Mouse (Mus musculus) midbrain, embryonic 12.5 days (tissue): ENCODE measurements around the gene Hivep2. TPM values are rescaled to one million over a fixed set of nuclear protein-coding genes. Genes with fewer than 3 reads are reported as not detected.

Experiments used
- ATAC-seq: fragments of 200-750 bp; cut with Nextera tagmentation; 2 replicates; pipeline ENCODE4 v1.8.0; 2017; ENCODE audit warnings: low read depth, moderate TSS enrichment, moderate library complexity; ENCODE audit not compliant: low FRiP score
- H3K27ac ChIP-seq: fragments of 300-500 bp; sonication (generic); replicated peaks from 2 replicates; pipeline ENCODE4 v1.5.1; 2016; ENCODE audit warnings: mild to moderate bottlenecking
- H3K27me3 ChIP-seq: fragments of 300-500 bp; sonication (generic); 2 replicates; pipeline ENCODE4 v1.6.1; 2016; ENCODE audit warnings: mild to moderate bottlenecking
- H3K36me3 ChIP-seq: fragments of 300-500 bp; sonication (generic); 2 replicates; pipeline ENCODE4 v1.6.1; 2016
- H3K4me1 ChIP-seq: fragments of 300-500 bp; sonication (generic); 2 replicates; pipeline ENCODE4 v1.6.1; 2016
- H3K4me2 ChIP-seq: fragments of 300-500 bp; sonication (generic); replicated peaks from 2 replicates; pipeline ENCODE4 v1.6.1; 2016; ENCODE audit warnings: mild to moderate bottlenecking, moderate library complexity
- H3K4me3 ChIP-seq: fragments of 300-500 bp; sonication (generic); 2 replicates; pipeline ENCODE4 v1.5.1; 2016; ENCODE audit warnings: mild to moderate bottlenecking
- H3K9ac ChIP-seq: fragments of 300-500 bp; sonication (generic); replicated peaks from 2 replicates; pipeline ENCODE4 v1.6.1; 2016; ENCODE audit warnings: mild to moderate bottlenecking, moderate library complexity
- H3K9me3 ChIP-seq: fragments of 300-500 bp; sonication (generic); 2 replicates; pipeline ENCODE4 v1.6.1; 2016; ENCODE audit warnings: mild to moderate bottlenecking
- WGBS: fragments of 180-500 bp; shearing (Covaris S2); methylation state at CpG from one replicate; pipeline ENCODE4 v1.1.7; 2016; 5-methylcytosine and 5-hydroxymethylcytosine counted together
- polyA plus RNA-seq: library from polyadenylated mRNA; unstranded; fragments of >200 nt; fragmentation: Nextera tagmentation; extraction: Ambion mirVana; gene quantifications from 2 replicates; pipeline ENCODE4 v1.2.1, GENCODE M21; 2016

The Hivep2 gene
- polyA plus RNA-seq, 1 experiment from 2014 or later = 6.5 TPM

DNA sequence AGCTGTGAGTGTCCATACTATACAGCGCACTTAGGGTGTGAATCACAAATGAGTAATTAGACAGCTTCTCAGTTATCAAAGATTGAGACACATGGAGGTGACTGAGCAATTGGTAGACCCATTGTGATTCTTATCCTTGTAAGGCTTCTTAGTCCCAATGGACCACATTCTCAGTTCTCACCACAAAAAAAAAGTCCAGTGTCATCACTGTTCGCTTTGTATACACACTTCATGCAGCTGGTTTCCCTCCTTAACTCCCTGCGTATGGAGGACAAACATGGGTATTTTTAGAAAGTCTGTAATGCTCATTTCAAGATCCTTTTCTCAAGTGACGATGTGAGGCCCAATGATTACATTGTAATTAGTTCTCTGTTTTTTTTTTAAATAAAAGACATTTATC lies 226.3 kb downstream of the Hivep2 start:
- no peak overlapping the region for H3K9ac ChIP-seq
- no peaks in the 10 kb centered on the region for H3K27me3 ChIP-seq
- no peak overlapping the region for H3K27ac ChIP-seq
- no peaks in the 10 kb centered on the region for H3K36me3 ChIP-seq
- 89% methylated on average over 4 of the region's 4 CpGs for WGBS
- no peak for ATAC-seq
- no peaks in the 10 kb centered on the region for H3K9me3 ChIP-seq
- H3K4me3 ChIP-seq = no peak overlapping the region
- peaks cover 11% of the 10 kb centered on the region; the same call in 1 of the 2 replicates for H3K4me1 ChIP-seq
- H3K4me2 ChIP-seq = no peak overlapping the region

- no peaks in the 10 kb centered on the region for H3K27me3 ChIP-seq
- no peak for ATAC-seq
- 46% methylated on average over 4 of the region's 4 CpGs for WGBS
These were observed 227.8 kb downstream of the Hivep2 start for GRCm38 (mm10) chr10:14193702-14194101.

DNA sequence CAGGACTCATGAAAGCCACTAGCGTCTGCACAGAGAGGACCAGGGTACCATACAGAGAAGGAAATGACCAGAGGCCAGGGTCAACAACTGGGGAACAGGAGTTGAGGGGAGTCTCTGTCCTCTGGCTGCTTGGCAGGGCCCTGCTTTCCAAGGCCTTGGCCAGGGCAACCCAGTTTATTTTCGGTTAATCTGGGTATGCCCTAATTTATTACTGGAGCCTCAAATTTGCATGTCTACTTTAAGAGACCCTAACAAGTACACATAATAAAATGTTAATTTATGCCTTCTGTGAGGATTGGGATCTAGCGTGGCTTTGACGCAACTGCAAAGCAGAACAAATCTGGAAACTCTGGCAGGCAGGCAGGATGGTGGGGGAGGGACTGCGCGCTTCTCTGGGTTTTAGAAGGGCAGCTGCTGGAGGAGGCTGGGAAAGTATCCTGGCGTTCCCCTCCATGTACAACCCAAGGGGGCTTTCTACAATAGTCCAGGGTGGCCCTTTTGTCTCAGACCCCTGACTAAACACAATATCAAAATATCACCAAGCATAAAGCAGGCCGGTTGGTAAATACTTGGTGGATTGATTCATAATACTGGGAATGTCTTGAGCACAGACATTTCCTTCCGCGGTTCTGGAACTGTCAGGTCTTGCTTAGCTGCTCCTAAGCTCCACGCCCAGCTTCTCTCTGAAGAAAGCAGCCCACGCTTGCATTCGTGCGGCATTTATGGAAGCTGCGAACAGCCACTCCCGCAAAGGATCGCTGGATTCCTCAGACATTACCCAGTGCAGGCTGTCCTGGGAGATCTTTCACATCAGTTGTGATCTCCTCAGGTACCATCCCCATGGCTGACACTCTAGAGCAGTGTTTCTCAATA lies 230.1 kb downstream of the Hivep2 start:
- H3K4me1 ChIP-seq = peaks cover 11% of the 10 kb centered on the region; the same call in 1 of the 2 replicates
- no peaks in the 10 kb centered on the region for H3K9me3 ChIP-seq
- H3K36me3 ChIP-seq = no peaks in the 10 kb centered on the region
- H3K27me3 ChIP-seq = no peaks in the 10 kb centered on the region
- no peak overlapping the region for H3K4me3 ChIP-seq
- peak; percentile 88 for ATAC-seq
- no peak overlapping the region for H3K4me2 ChIP-seq
- 72% methylated on average over 17 of the region's 17 CpGs for WGBS
- peak overlapping the region; percentile 30; the same call in 1 of the 2 replicates for H3K27ac ChIP-seq
- H3K9ac ChIP-seq = no peak overlapping the region

More at GRCm38 (mm10) chr10:14193702-14194101, 227.8 kb downstream of the Hivep2 start:
- Histone ChIP-seq H3K9ac (no peak overlapping the region), H3K4me2 (no peak overlapping the region), H3K27ac (no peak overlapping the region), H3K36me3 (no peaks in the 10 kb centered on the region), H3K4me1 (peaks cover 11% of the 10 kb centered on the region; the same call in 1 of the 2 replicates), H3K9me3 (no peaks in the 10 kb centered on the region), H3K4me3 (no peak overlapping the region)

- Histone ChIP-seq H3K9me3 (no peaks in the 10 kb centered on the region), H3K27me3 (no peaks in the 10 kb centered on the region), H3K4me3 (no peak overlapping the region), H3K27ac (no peak overlapping the region), H3K4me1 (peaks cover 11% of the 10 kb centered on the region; the same call in 1 of the 2 replicates), H3K4me2 (no peak overlapping the region), H3K36me3 (no peaks in the 10 kb centered on the region), H3K9ac (no peak overlapping the region)
- 92% methylated on average over 7 of the region's 7 CpGs for WGBS
- no peak for ATAC-seq
These were observed 230.9 kb downstream of the Hivep2 start for GRCm38 (mm10) chr10:14196785-14197184.

DNA sequence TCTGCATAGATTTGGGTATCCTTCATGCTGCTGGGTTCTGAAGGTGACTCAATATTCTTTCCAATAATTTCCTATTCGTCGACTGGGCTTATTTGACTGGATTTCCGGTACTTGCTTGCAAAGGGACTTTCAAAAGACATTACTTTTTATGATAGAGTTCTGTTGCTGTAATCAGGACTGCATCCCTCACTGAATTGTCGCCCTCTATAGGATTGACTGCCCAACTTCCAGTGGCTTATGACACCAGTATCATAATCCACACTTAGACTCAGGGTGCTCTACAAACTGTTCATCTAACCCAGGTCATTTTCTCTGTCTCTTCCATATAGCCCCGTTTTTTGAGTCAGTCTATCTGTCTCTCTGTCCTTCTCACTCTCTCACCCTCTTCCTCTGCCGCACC lies 231.4 kb downstream of the Hivep2 start:
- Histone ChIP-seq H3K27ac (no peak overlapping the region), H3K36me3 (no peaks in the 10 kb centered on the region), H3K9me3 (no peaks in the 10 kb centered on the region), H3K4me3 (no peak overlapping the region), H3K4me2 (no peak overlapping the region), H3K4me1 (peaks cover 11% of the 10 kb centered on the region; the same call in 1 of the 2 replicates), H3K27me3 (no peaks in the 10 kb centered on the region), H3K9ac (no peak overlapping the region)
- no peak for ATAC-seq
- WGBS = 77% methylated on average over 6 of the region's 6 CpGs

DNA sequence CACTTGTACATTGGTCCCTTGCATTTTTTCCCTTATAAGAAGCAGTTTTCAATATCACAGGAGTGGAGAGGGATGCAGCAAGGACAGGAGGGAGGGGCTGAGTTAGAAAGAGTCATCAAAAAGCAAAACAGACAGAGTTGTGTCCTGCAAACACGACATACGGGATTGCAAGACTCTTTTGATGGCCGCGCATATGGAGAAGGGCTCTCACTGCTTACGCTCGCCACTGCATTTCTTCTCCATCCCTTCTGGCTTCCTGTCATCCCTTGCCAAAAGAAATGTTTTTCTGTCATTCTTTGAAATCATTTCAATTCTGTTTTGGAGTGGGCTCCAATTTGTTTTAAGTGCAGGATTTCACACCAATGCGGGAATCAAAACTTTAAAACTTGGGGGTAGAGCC lies 233.5 kb downstream of the Hivep2 start:
- 75% methylated on average over 7 of the region's 7 CpGs for WGBS
- Histone ChIP-seq H3K27ac (no peak overlapping the region), H3K4me3 (no peak overlapping the region), H3K27me3 (no peaks in the 10 kb centered on the region), H3K4me1 (peaks cover 11% of the 10 kb centered on the region; the same call in 1 of the 2 replicates), H3K4me2 (no peak overlapping the region), H3K9ac (no peak overlapping the region), H3K9me3 (no peaks in the 10 kb centered on the region), H3K36me3 (no peaks in the 10 kb centered on the region)
- ATAC-seq = no peak

DNA sequence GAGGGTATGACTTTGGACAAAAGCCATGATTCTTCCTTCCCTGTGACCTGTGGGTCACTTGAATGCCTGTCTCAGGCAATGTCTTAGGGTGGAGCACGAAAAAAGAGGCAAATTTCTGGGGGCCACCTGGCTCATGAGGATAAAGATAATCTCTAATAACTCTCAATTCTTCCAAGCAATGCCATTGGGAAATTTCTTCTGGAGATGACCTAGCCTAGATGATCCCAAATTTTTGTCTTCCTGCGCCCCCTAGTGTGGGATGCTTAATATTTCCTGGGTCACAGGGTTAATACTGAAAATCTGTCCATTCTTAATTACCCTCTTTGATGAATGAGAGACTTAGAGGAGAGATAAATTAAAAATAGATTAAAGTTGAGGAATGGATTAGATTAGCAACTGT lies 234.4 kb downstream of the Hivep2 start:
- Histone ChIP-seq H3K4me2 (no peak overlapping the region), H3K27me3 (no peaks in the 10 kb centered on the region), H3K4me1 (peaks cover 11% of the 10 kb centered on the region; the same call in 1 of the 2 replicates), H3K27ac (no peak overlapping the region), H3K9me3 (no peaks in the 10 kb centered on the region), H3K4me3 (no peak overlapping the region), H3K36me3 (no peaks in the 10 kb centered on the region), H3K9ac (no peak overlapping the region)
- no peak for ATAC-seq
- WGBS = 7% methylated on average over 2 of the region's 2 CpGs

Other genes starting within 250 kb of the Hivep2 start
- 31.3 and 35.1 TPM in 2 replicates for gene Aig1, start 97.1 kb upstream of the Hivep2 start, polyA plus RNA-seq